Mouse (Mus musculus) kidney, postnatal 0 days (tissue): ENCODE measurements at regions not wholly inside any gene's neighbourhood (a gene's known extent, or its start where the extent isn't known, plus 50 kb on each side); places are given as distances from the start of the nearest gene placed in this dataset.

ENCODE experiments used
- ATAC-seq: fragments of 200-750 bp; cut with Nextera tagmentation; replicated peaks from 2 replicates; pipeline ENCODE4 v1.8.0; 2017; ENCODE audit warnings: low read depth, moderate number of reproducible peaks, moderate TSS enrichment, moderate library complexity; ENCODE audit not compliant: low FRiP score
- DNase-seq: peaks from one replicate; pipeline ENCODE4 v3.0.0-alpha.2; 2016; ENCODE audit warnings: low spot score
- H3K27ac ChIP-seq: fragments of 300-500 bp; sonication (generic); 2 replicates; pipeline ENCODE4 v1.5.1; 2014; ENCODE audit warnings: mild to moderate bottlenecking
- H3K27me3 ChIP-seq: fragments of 300-500 bp; sonication (generic); 2 replicates; pipeline ENCODE4 v1.6.1; 2014; ENCODE audit warnings: low read length, mixed read lengths; ENCODE audit not compliant: insufficient read depth
- H3K36me3 ChIP-seq: fragments of 300-500 bp; sonication (generic); 2 replicates; pipeline ENCODE4 v1.6.1; 2014; ENCODE audit warnings: low read length, mixed read lengths; ENCODE audit not compliant: insufficient read depth
- H3K4me1 ChIP-seq: fragments of 300-500 bp; sonication (generic); replicated peaks from 2 replicates; pipeline ENCODE4 v1.6.1; 2014; ENCODE audit warnings: antibody characterized with exemption, low read length, mixed read lengths; ENCODE audit not compliant: insufficient read depth
- H3K4me2 ChIP-seq: fragments of 300-500 bp; sonication (generic); 2 replicates; pipeline ENCODE4 v1.6.1; 2014; ENCODE audit warnings: mild to moderate bottlenecking, low read length, moderate library complexity, mixed read lengths
- H3K4me3 ChIP-seq: fragments of 300-500 bp; sonication (generic); replicated peaks from 2 replicates; pipeline ENCODE4 v1.5.1; 2014; ENCODE audit warnings: low read depth, low read length
- H3K9ac ChIP-seq: fragments of 300-500 bp; sonication (generic); 2 replicates; pipeline ENCODE4 v1.6.1; 2014; ENCODE audit warnings: low read depth, low read length
- H3K9me3 ChIP-seq: fragments of 300-500 bp; sonication (generic); replicated peaks from 2 replicates; pipeline ENCODE4 v1.6.1; 2016; ENCODE audit warnings: low read length, inconsistent platforms, mixed read lengths
- CTCF ChIP-seq: IDR thresholded peaks from 2 replicates; pipeline ENCODE4 v1.5.1; 2016; ENCODE audit warnings: antibody characterized with exemption, low read depth, mild to moderate bottlenecking, moderate library complexity
- WGBS: fragments of 180-500 bp; shearing (Covaris S2); extraction: QIAGEN DNeasy Blood & Tissue Kit; methylation state at CpG from one replicate; pipeline ENCODE4 v1.1.7; 2014; 5-methylcytosine and 5-hydroxymethylcytosine counted together

GRCm38 (mm10) chr9:47054595-47054994 is 56.1 kb downstream of the Gm4791 start:
- ATAC-seq (no peak), DNase-seq (no peak)
- H3K4me1 ChIP-seq: no peaks in the 10 kb centered on the region
- no peak overlapping the region for H3K4me3 ChIP-seq
- no peak overlapping the region for H3K27ac ChIP-seq
- H3K4me2 ChIP-seq: no peak overlapping the region
- H3K9me3 ChIP-seq: no peaks in the 10 kb centered on the region
- no peaks in the 10 kb centered on the region for H3K36me3 ChIP-seq
- H3K27me3 ChIP-seq: no peaks in the 10 kb centered on the region
- no peak for TF ChIP-seq CTCF
- no peak overlapping the region for H3K9ac ChIP-seq
- 80% methylated on average over 10 of the region's 10 CpGs for WGBS

- H3K4me1 ChIP-seq: no peaks in the 10 kb centered on the region
- ATAC-seq (no peak), DNase-seq (peak; percentile 16)
- no peaks in the 10 kb centered on the region for H3K9me3 ChIP-seq
- H3K9ac ChIP-seq: no peak overlapping the region
- no peak overlapping the region for H3K4me2 ChIP-seq
- no peak overlapping the region for H3K4me3 ChIP-seq
- no peak for TF ChIP-seq CTCF
- WGBS: 42% methylated on average over 6 of the region's 6 CpGs
- no peaks in the 10 kb centered on the region for H3K27me3 ChIP-seq
- no peaks in the 10 kb centered on the region for H3K36me3 ChIP-seq
- H3K27ac ChIP-seq: no peak overlapping the region
Observed at GRCm38 (mm10) chr9:47055558-47055957, 57.0 kb downstream of the Gm4791 start.

DNA sequence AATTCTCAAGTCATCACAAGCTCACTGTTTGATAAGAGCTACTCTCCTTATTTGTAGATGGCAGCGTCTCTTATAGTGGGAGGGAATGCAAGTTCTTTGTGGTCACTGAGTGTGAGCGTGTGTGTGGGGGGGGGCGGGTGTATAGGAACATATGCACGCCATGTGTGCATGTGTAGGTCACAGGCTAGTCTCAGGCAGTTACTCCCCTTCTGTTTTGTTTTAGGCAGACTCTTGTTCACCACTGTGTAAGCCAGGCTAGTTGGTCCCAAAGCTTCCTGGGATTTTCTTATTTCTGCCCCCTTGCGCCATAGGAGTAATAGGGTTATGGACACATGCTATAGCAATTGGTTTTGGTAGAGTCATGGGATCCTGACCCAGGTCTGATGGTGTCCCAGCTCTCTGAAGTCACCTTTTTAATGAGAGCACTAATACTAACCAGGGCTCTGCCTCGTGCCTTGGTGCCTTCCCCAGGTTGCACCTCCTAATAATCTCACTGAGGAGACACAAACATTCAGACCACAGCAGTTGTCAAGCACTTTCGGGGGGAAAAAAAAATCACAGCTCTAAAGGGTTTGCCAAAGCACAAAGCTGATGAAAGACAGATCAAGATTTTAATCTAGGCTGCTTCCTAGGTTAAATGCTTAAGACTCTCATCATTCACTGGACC is 60.9 kb downstream of the Gm4791 start:
- WGBS: 76% methylated on average over 7 of the region's 7 CpGs

DNA sequence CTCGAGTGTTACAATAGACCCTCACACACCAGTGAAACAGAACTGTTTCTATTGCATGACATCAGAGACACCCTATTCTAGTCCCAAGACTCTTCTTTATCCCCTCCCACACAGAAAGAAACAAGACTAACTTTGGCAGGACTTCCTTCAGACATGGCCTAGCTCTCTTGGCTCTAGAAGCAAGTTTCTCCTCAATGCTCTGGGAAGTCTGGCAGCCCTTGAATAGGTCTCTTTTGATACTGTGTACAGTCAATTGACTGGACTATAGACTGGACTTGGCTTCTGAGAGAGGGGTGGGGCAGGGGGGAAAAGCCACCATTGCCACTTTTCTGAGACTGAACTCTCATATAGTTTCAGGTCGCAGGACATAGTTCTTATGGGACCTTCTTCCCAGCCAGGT is 62.2 kb downstream of the Gm4791 start:
- Histone ChIP-seq H3K36me3 (no peaks in the 10 kb centered on the region), H3K27ac (no peak overlapping the region), H3K9ac (no peak overlapping the region), H3K4me2 (no peak overlapping the region), H3K4me3 (no peak overlapping the region), H3K27me3 (no peaks in the 10 kb centered on the region), H3K9me3 (no peaks in the 10 kb centered on the region), H3K4me1 (no peaks in the 10 kb centered on the region)
- WGBS: 85% methylated on average over 2 of the region's 2 CpGs
- no peak for TF ChIP-seq CTCF
- no peak for ATAC-seq
- DNase-seq: no peak

More for the DNA sequence above, 60.9 kb downstream of the Gm4791 start:
- ATAC-seq (no peak), DNase-seq (no peak)
- H3K9me3 ChIP-seq: no peaks in the 10 kb centered on the region
- H3K4me3 ChIP-seq: no peak overlapping the region
- TF ChIP-seq CTCF: no peak
- H3K36me3 ChIP-seq: no peaks in the 10 kb centered on the region
- no peak overlapping the region for H3K4me2 ChIP-seq
- H3K9ac ChIP-seq: no peak overlapping the region
- no peaks in the 10 kb centered on the region for H3K27me3 ChIP-seq
- no peaks in the 10 kb centered on the region for H3K4me1 ChIP-seq
- H3K27ac ChIP-seq: no peak overlapping the region

DNA sequence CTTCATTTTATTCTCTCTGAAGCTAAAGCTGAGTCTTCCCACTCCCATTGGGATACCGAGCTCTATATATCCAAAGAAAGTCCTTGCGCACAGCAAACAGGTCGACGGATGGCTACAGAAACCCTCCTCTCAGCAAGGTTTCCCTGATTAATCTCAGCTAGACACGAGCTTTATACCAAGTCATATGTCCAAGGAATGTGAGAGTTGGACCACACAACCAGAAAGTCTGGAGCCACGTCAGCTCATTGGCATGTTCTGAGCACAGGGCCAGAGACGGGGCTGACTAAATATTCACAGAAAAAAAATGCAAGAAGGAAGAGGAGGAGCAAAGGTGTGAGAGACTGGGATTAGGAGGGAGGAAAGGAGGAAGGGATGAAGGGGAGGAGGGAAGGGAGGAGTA is 64.0 kb downstream of the Gm4791 start:
- no peak for DNase-seq
- Histone ChIP-seq H3K4me1 (no peaks in the 10 kb centered on the region), H3K36me3 (no peaks in the 10 kb centered on the region), H3K4me3 (no peak overlapping the region), H3K27ac (no peak overlapping the region), H3K27me3 (no peaks in the 10 kb centered on the region), H3K9me3 (no peaks in the 10 kb centered on the region), H3K9ac (no peak overlapping the region), H3K4me2 (no peak overlapping the region)
- TF ChIP-seq CTCF: no peak
- no peak for ATAC-seq
- WGBS: 72% methylated on average over 7 of the region's 7 CpGs

- no peak overlapping the region for H3K4me2 ChIP-seq
- H3K4me3 ChIP-seq: no peak overlapping the region
- no peaks in the 10 kb centered on the region for H3K4me1 ChIP-seq
- TF ChIP-seq CTCF: no peak
- H3K9ac ChIP-seq: no peak overlapping the region
- H3K9me3 ChIP-seq: no peaks in the 10 kb centered on the region
- H3K27me3 ChIP-seq: no peaks in the 10 kb centered on the region
- DNase-seq (no peak), ATAC-seq (no peak)
- H3K36me3 ChIP-seq: no peaks in the 10 kb centered on the region
- H3K27ac ChIP-seq: no peak overlapping the region
- 69% methylated on average over 5 of the region's 5 CpGs for WGBS
Observed at GRCm38 (mm10) chr9:47063751-47064150, 65.2 kb downstream of the Gm4791 start.
